Mouse (Mus musculus): ENCODE measurements around the gene Fam43b.

DNA sequence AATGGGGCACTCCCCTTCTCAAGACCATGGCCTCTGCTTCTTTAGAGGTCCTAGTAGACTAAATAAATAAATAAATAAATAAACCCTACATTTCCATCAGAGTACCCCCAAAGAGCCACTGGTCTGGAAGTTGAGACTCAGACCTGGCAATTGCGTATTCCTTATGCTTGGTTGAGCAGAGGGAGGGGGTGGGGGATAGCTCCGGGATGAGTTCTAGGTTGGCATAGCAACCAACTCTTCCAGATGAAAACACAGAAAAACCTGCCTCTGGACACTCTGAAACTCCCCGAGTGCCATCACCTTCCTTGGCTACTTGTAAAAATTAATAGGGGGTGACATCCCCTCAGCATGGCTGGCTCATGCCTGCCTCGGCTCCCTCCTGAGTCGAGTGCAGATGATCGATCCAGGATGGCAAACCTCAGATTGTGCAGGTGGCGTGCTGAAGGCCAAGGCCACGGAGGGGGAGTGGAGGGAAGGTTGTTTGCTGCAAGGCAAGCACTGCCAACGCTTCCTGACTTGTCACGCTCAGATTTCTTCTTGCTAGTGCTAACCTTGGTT lies 16.1 kb downstream of the Fam43b start:
- TF ChIP-seq EP300 (IDR thresholded peaks at IDR 0.05; ENCODE audit: low read depth) (no peak), CTCF (IDR thresholded peaks at IDR 0.05; ENCODE audit: low read depth) (no peak)
